Mouse (Mus musculus) small intestine, adult 2 months (tissue): ENCODE measurements around the gene Nes. TPM values are rescaled to one million over a fixed set of nuclear protein-coding genes. Genes with fewer than 3 reads are reported as not detected.

Experiments
- H3K27ac ChIP-seq: fragments of 200-500 bp; 2 replicates; pipeline ENCODE4 v1.5.1; 2012; ENCODE audit warnings: low read depth, low read length, control low read depth, inconsistent platforms; ENCODE audit not compliant: insufficient read depth
- H3K27me3 ChIP-seq: fragments of 200-500 bp; 2 replicates; pipeline ENCODE4 v1.6.1; 2012; ENCODE audit warnings: mild to moderate bottlenecking, moderate library complexity, low read length, inconsistent platforms; ENCODE audit not compliant: control insufficient read depth, insufficient read depth
- H3K36me3 ChIP-seq: fragments of 200-500 bp; 2 replicates; pipeline ENCODE4 v1.6.1; 2012; ENCODE audit warnings: mild to moderate bottlenecking, low read length, control low read depth, inconsistent platforms; ENCODE audit not compliant: control insufficient read depth, insufficient read depth
- H3K4me1 ChIP-seq: fragments of 200-500 bp; 2 replicates; pipeline ENCODE4 v1.6.1; 2012; ENCODE audit warnings: low read length, inconsistent platforms, mixed read lengths; ENCODE audit not compliant: control insufficient read depth, insufficient read depth, insufficient read length
- H3K4me3 ChIP-seq: fragments of 200-500 bp; 2 replicates; pipeline ENCODE4 v1.5.1; 2012; ENCODE audit warnings: low read depth, mild to moderate bottlenecking, control low read depth, inconsistent platforms, low read length, moderate library complexity
- CTCF ChIP-seq: fragments of 200-500 bp; IDR thresholded peaks from 2 replicates; pipeline ENCODE4 v1.5.1; 2012; ENCODE audit warnings: low read depth, mild to moderate bottlenecking, control low read depth, inconsistent platforms, low read length, moderate library complexity, mixed read lengths; ENCODE audit not compliant: insufficient replicate concordance, insufficient read length; ENCODE audit errors: extremely low read depth
- POLR2A ChIP-seq: fragments of 200-500 bp; IDR thresholded peaks from 2 replicates; pipeline ENCODE4 v1.6.1; 2012; ENCODE audit warnings: low read depth, mild to moderate bottlenecking, control low read depth, inconsistent platforms, low read length, moderate library complexity
- WGBS: fragments of 180-500 bp; shearing (Covaris S2); methylation state at CpG from one replicate; pipeline ENCODE4 v1.1.7; 2018; 5-methylcytosine and 5-hydroxymethylcytosine counted together
- polyA plus RNA-seq: library from polyadenylated mRNA; depleted of rRNA; stranded (reverse); fragments of >200 nt; gene quantifications from 2 replicates; pipeline ENCODE4 v1.2.3, GENCODE M21; 2012

Gene Nes
- polyA plus RNA-seq, 1 experiment, result 2.6 TPM

- Histone ChIP-seq H3K27ac (no peak overlapping the region), H3K27me3 (peaks cover 50% of the 10 kb centered on the region), H3K4me3 (no peak overlapping the region), H3K36me3 (no peaks in the 10 kb centered on the region), H3K4me1 (no peaks in the 10 kb centered on the region)
- 5% methylated on average over 17 of the region's 17 CpGs for WGBS
- no peak for TF ChIP-seq CTCF
- TF ChIP-seq POLR2A, result no peak
Observed at GRCm38 (mm10) chr3:88002291-88002976, 31.6 kb downstream of the Nes start.

DNA sequence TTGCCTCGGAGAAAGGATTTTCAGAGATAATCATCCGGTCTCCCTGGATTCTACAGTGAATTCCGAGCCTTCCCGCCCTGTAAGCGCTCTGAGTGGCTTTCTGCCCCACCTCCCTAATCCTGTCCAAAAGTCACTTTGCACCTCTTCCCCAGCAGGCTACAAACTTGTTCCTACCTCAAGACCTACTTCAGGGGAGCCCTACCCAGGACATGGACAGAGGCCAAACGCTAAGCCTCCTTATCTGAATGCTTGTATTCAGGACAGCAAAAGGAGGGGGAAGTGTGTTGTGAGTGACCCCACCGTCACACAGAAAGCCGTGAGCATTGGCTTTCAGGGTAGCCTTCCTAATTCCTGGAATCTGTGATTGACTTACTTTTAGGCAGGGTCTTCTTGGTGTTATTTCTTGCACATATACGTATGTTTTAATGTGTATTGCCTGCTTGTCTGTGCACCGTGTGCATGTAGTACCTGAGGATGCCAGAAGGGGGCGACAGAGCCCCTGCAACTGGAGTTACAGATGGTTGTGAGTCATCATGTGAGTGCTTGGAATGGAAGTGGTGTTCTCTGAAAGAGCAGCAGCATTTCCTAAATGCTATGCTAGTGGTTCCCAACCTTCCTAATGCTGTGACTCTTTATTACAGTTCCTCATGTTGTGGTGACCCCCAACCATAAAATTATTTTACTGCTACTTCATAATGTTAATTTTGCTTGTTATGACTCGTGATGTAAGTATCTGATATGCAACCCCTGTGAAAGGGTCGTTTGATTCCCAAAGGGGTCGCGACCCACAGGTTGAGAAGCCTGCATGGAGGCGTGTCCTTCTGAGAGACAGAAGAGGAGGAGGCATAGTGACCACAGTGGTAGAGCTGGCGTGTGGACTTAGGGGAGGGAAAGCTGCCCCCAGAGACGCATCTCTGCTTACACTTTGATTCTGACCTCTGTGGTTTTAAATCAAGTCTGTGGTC is 35.2 kb downstream of the Nes start:
- Histone ChIP-seq H3K4me3 (no peak overlapping the region), H3K27me3 (peaks cover 15% of the 10 kb centered on the region; the same call in 1 of the 2 replicates), H3K4me1 (no peaks in the 10 kb centered on the region), H3K27ac (no peak overlapping the region), H3K36me3 (no peaks in the 10 kb centered on the region)
- 75% methylated on average over 18 of the region's 18 CpGs for WGBS
- TF ChIP-seq POLR2A (no peak), CTCF (peak; percentile 49; the same call in 1 of the 2 replicates)

DNA sequence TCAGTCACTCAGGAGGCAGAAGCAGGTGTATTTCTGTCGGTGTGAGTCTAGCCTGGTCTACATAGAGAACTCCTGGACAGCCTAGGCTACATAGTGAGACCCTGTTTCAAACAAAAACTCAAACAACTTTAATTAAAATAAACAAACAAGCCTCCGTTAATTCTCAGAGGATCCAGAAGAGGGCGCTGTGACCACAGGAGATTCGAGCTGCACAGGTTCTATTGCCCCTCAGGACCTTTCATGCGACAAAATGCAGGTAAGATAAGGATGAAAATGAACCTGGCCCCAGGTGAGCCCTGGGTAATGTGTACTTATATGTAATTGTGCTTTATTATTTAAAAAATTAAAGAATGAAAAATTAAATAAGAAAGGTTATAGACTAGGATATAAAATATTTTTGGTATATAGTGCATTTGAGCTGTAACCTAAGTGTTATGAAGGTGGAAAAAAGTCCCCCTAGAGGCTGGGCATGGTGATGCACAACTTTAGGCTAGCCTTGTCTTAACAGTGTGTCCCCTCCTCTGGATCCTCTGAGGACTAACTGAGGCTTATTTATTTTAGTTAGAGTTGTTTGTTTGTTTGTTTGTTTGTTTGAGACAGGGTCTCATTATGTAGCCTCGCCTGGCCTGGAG is 39.9 kb downstream of the Nes start:
- no peak overlapping the region for H3K4me3 ChIP-seq
- H3K4me1 ChIP-seq, result no peaks in the 10 kb centered on the region
- H3K27me3 ChIP-seq, result peaks cover 3% of the 10 kb centered on the region
- H3K36me3 ChIP-seq, result no peaks in the 10 kb centered on the region
- WGBS, result 8% methylated on average over 6 of the region's 6 CpGs
- H3K27ac ChIP-seq, result no peak overlapping the region
- TF ChIP-seq POLR2A (no peak), CTCF (peak; percentile 74; the same call in 1 of the 2 replicates)

GRCm38 (mm10) chr3:88022322-88023191 is 51.7 kb downstream of the Nes start:
- peak overlapping the region; percentile 62 for H3K4me3 ChIP-seq
- H3K27ac ChIP-seq, result no peak overlapping the region
- 3% methylated on average over 65 of the region's 66 CpGs for WGBS
- peaks cover 46% of the 10 kb centered on the region for H3K27me3 ChIP-seq
- peaks cover 15% of the 10 kb centered on the region for H3K4me1 ChIP-seq
- H3K36me3 ChIP-seq, result no peaks in the 10 kb centered on the region
- TF ChIP-seq CTCF, result no peak
- TF ChIP-seq POLR2A, result no peak

DNA sequence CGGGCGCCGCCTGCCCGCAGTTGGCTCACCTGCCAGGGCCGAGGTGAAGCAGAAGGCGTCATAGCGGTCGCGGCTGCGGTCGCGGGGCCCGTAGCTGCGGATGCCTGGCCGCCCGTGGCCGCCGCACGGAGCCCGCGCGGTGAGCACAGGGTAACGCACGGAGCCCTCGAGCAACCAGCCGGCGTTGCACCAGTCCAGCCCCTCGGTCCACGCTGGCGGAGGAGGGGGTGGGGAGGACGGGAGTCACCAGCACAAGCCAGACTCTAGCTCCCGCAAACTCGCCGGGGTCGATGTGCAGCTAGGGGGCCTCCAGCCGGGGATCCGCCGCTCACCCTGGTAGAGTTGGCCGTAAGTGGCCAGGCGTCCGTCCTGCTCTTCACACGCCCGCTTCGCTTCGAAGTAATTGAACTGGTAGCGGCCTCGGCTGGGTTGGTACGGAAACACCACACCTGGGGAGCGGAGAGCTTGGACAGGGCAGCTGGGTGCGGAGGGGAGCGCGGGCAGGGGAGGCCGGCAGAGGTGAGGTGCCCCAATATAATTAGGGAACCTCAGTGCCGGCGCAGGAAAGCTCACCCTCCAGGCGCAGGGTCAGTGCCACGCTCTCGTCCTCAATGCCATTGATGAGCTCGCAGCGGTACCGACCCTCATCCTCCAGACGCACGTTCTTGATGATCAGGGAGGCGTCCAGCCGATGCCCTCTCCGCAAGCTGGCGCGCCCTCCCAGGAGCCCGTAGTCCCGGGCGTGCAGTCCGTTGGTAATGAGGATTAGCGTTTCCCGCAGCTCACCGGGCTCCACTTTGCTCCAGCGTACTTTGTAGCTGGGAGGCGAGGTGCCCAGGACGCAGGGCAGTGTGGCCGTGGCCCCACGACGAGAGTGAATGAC is 52.6 kb downstream of the Nes start:
- no peak for TF ChIP-seq POLR2A
- TF ChIP-seq CTCF, result no peak
- 2% methylated on average over 81 of the region's 81 CpGs for WGBS
- no peak overlapping the region for H3K27ac ChIP-seq
- no peaks in the 10 kb centered on the region for H3K36me3 ChIP-seq
- H3K4me3 ChIP-seq, result peak overlapping the region; percentile 62
- peaks cover 15% of the 10 kb centered on the region for H3K4me1 ChIP-seq
- peaks cover 46% of the 10 kb centered on the region for H3K27me3 ChIP-seq
